Mouse (Mus musculus) C2C12 (cell line): Measurements from ENCODE around the gene Pigf.

Source experiments
- CTCF ChIP-seq: IDR thresholded peaks from one replicate; pipeline ENCODE4 v1.5.1; 2011; ENCODE audit not compliant: control insufficient read depth, insufficient read depth, insufficient read length
- MAX ChIP-seq: IDR thresholded peaks from one replicate; pipeline ENCODE4 v1.6.1; 2011; ENCODE audit warnings: mild to moderate bottlenecking, control low read depth
- MYOD1 ChIP-seq: IDR thresholded peaks from one replicate; pipeline ENCODE4 v1.6.1; 2011; ENCODE audit warnings: low read depth; ENCODE audit not compliant: control insufficient read depth, insufficient read length
- MYOG ChIP-seq: IDR thresholded peaks from one replicate; pipeline ENCODE4 v1.6.1; 2011; ENCODE audit not compliant: control insufficient read depth, insufficient read length; ENCODE audit errors: extremely low read depth
- USF1 ChIP-seq: IDR thresholded peaks from one replicate; pipeline ENCODE4 v1.6.1; 2011; ENCODE audit warnings: low read depth, mild to moderate bottlenecking, control low read depth, moderate library complexity

DNA sequence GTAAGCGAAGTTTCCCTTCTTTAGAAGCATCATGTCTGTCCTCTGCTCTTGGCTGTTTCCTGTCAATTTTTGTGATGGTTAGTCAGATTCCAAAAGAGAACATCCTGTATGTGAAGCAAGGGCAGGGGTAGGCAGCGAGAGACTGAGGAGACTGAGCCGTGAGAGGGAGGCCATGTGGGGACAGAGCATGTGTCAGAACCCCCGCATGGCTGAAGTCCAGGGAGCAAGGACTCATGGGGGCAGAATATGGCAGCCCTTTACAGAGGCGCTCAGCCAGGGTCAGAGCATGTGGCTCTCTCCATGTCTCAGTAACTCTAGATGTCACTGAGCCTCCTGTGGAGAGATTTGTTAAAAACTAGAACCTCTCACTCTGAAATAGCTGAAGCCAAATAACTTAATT is 28.7 kb upstream of the Pigf start:
- TF ChIP-seq CTCF, result no peak
- TF ChIP-seq MAX, result no peak
- TF ChIP-seq MYOD1, result no peak
- no peak for TF ChIP-seq MYOG
- TF ChIP-seq USF1, result no peak
